Mouse (Mus musculus): ENCODE results near the gene Pcif1.

DNA sequence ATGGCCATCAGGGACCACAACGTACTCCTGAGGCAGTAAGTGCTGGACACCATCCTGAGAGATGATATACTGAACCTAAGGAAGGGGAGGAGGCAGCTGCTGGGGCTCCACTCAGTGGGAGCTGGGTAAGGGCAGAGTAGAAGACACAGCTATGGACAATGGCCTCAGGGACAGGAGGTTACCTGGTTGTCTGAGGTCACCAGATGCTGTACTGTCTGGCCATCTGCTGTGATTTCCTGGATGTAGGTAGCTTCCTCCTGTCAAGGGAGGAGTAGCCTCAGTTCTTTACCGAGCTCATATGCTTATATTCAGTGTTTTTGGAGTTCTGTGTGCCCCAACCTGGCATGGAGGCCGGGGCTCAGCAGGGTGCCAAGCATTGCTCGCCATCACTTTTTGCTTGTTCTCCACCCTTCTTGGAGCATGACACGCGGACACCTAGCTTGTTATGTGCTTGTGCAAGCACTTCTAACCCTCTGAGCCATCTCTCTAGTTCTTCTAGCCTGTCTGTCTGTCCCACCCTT, 13.7 kb downstream of the Pcif1 start:
- TF ChIP-seq CTCF (IDR thresholded peaks at IDR 0.05; ENCODE audit: low read depth) = no peak
- TF ChIP-seq EP300 (IDR thresholded peaks at IDR 0.05; ENCODE audit: low read depth) = no peak
